Mouse (Mus musculus) 3134 (cell line): ENCODE measurements at regions not wholly inside any gene's neighbourhood (a gene's known extent, or its start where the extent isn't known, plus 50 kb on each side); places are given as distances from the start of the nearest gene placed in this dataset.

ENCODE experiments used
- DNase-seq: peaks from one replicate; pipeline ENCODE4 v3.0.0-alpha.2; 2011; ENCODE audit warnings: low spot score; ENCODE audit not compliant: insufficient read length; ENCODE audit errors: extremely low read depth

GRCm38 (mm10) chr2:92750672-92751071 lies 151.2 kb downstream of the Chst1 start:
- DNase-seq: peak; percentile 82

GRCm38 (mm10) chr2:92751256-92751655 lies 151.7 kb downstream of the Chst1 start:
- peak; percentile 82 for DNase-seq

DNA sequence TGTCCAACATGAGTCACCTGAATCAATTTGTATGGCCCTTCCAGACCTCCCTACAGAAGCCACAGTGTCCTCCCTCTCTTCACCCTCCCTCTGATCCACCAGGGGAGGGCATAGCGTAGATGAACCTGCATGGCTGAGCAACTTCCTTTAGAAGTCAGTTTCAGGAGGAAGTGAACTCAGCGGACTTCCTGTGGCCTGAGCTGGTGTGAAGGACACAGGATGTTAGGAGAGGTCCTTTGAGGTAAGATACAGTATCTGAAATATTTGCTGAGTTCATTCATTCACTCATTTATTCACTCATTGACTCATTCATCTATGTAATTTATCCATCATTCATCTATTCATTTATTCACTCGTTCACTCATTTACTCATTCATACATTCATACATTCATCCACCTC lies 152.6 kb downstream of the Chst1 start:
- no peak for DNase-seq

DNA sequence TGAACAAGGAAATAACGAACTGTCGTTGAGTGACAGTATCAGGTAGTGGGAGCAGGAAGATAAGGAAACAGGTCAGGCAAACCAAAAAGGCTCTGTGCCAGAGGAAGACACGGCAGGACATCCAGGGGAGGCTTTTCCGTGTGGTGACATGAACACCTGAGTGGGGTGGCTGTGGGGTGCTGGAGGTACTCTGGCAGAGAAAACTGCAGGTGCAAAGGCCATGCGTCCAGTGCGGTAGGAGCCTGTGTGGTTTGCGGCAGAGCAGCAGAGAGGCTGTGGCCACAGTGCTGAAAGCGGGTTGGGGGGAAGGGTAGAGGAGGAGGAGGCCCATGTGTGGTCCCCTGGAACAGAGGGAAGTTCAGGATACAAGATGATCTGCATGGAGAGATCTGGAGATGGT lies 153.3 kb downstream of the Chst1 start:
- DNase-seq: no peak

DNA sequence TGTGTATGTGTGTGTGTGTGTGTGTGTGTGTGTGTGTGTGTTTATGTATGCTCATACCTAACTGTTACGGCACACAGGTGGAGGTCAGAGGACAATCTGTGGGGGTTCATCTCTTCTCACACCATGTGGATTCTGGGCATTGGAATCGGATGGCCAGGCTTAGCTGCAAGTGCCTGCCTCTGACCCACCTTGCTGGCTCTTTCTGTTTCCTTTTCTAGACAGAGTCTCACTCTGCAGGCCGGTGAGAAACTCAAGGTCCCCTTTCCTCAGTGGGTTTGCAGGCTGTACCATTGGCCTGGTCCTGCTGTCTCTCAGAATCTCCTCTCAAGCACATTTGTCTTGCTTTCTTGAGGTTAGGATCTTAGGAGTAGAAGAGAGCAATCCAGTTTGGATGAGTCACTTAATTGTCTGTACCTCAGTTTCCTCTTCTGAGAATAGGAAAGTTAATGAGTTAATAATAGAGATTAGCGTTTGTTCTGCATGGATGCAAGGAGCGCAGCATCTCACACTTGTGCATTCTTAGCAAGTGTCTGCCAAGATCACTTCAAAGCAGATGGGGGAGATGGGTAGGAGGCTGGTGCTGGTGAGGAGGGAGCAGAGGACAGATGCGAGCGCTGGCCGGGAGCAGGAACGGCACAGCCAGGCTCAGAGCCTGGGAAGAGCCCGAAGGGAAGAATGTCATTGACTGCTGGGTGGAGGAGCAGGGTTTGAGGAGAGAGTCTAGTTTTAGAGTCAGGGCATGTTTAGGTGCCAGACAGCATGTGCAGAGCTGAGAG lies 155.2 kb downstream of the Chst1 start:
- DNase-seq: no peak

DNA sequence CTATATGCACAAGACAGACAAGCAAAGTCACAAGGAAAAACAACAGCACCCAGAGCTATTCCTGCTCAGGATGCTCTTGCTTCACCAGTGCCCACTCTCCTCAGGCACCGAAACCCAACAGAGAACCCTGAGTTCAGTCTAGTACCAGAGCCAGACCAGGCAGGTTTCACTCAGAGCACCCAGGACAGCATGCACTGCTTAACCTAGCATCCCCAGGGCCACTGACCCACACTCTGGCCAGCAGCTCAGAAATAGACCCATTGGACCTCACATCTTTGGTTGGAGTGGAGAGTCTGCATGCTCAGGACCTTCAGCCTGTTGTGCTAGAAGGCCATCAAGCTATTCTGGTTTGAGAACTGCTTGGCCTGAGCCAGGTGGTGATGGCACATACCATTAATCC lies 157.0 kb downstream of the Chst1 start:
- no peak for DNase-seq

GRCm38 (mm10) chr2:92758775-92759174 lies 156.1 kb upstream of the Syt13 start:
- no peak for DNase-seq

DNA sequence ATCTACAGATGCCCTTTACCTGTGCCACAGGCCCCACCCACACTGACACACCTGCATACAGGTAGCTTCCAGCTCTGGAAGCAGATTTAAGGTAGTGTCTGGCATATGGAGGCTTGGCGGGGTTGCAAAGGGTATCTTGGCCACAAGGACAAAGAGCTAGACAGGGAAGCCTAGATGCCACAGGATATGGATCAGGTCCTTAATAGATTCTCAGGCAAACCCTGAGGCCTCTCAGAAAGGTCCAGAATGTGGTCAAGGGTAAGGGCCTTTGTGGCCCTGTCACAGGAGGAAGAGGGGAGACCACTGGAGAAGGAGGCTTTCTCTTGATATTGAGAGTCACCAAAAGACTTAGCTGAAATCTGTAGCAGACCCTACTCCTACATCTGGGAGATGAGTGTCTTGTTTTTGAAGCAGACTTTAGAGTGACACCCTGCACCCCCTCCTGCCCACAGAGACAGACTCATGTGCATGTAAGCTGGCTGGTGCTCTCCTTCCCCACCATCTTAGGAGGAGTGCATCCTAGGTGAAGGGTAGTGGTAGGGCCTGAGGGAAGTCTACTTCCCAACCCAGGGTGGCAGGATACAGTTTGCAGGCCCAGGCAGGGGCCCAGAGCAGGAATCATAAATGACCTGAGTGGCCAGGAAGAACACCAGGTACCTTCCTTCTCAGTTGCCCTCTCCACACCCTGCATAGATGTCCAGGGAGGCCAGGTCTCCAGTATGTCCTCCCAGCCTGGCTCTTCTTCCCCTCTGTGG lies 150.8 kb upstream of the Syt13 start:
- no peak for DNase-seq

- no peak for DNase-seq
These were observed 147.4 kb upstream of the Syt13 start for GRCm38 (mm10) chr2:92767476-92768005.

DNA sequence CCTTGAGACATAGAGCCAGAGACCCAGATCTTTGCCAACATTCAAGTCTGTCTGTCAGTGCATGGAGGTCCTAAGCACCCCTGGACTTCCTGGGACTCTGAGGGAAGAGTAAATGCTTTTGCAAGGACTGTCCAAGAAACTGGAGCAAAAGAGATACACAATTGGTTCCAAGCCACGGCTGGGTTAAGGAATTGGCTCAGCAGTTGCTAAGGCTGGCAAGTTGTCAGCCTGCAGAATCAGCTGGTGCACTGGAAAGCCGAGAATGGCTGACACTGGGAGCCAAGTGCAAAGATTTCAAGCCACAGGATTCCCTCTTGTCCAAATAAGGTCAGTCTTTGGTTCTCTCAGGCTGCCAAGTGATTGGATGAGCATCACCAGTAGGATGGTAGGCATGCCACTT lies 146.8 kb upstream of the Syt13 start:
- DNase-seq: peak; percentile 63

DNA sequence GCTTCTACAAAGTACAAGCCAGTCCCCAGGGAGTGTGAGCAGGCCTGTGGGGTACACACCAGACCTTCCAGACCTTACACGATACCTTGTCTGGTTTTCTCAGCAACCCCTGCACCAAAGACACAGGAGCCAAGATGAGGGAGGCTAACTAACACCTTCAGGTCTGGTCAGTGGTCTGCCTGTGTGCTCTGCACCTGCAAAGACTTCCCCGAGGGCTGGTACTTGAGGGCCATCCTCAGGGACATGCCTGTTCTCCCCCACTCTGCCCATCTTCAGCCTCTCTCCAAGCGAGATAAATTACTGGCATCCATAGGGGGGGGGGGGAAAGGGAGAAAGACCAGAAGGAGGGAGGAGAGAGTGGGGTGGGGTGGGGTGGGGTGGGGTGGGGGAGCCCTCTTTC lies 145.8 kb upstream of the Syt13 start:
- no peak for DNase-seq

GRCm38 (mm10) chr2:92770098-92770497 lies 144.8 kb upstream of the Syt13 start:
- DNase-seq: peak; percentile 38

- no peak for DNase-seq
These were observed 142.3 kb upstream of the Syt13 start for GRCm38 (mm10) chr2:92772623-92773022.

DNA sequence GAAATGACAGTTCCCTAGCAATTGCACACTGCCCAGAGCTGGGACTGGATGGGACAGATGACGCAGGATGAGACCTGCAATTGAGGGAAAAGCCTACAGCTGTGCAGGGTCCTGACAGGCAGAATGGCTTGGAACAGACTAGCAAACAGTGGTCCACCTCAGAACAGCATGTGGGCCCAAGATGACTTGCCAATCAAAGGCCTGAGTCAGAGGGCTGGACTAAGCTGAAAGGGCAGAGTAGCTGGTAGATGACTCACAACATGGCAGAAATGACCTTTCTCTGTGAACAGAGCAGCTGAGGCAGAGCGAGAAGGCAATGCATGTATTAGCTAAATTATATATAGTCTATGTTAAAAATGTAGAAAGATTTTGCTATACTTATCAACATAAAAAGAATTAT lies 138.4 kb upstream of the Syt13 start:
- DNase-seq: no peak

DNA sequence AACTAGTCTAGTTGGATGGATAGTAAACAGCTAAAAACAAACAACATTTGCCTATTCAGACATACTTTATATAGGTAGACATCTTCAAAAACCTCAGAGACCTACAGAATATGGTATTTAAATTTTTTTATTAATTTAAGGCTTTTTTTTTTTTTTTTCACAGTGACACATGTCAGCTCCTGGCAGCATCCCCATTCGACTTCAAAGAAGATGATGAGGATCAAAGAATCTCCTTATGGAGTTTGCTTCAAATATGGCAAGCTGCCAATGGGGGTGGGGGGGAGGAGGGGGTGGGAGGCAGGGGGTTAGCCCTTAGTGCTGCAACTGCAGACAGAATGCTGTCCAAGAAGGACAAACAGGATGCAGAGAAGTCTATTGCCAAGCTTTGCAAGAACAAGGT lies 135.8 kb upstream of the Syt13 start:
- no peak for DNase-seq

DNA sequence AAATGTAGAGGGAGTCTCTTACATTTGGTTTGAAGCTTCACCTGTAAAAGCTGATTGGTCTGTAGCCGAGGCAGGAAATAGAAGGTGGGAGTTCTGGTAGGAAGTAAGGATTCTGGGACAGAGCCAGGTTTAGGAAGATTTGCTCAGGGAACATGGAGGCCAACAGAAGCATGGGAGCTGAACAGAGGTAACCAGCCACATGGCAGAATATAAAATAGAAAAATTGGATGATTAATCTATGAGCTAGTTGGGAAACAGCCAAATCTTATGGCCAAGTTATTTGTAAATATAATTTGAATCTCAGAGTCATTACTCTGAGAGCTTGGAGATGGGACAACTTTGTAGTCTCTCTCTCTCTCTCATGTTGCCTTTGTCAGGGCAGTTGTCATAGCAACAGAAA lies 134.9 kb upstream of the Syt13 start:
- DNase-seq: no peak

- DNase-seq: no peak
These were observed 133.4 kb upstream of the Syt13 start for GRCm38 (mm10) chr2:92781451-92781850.

DNA sequence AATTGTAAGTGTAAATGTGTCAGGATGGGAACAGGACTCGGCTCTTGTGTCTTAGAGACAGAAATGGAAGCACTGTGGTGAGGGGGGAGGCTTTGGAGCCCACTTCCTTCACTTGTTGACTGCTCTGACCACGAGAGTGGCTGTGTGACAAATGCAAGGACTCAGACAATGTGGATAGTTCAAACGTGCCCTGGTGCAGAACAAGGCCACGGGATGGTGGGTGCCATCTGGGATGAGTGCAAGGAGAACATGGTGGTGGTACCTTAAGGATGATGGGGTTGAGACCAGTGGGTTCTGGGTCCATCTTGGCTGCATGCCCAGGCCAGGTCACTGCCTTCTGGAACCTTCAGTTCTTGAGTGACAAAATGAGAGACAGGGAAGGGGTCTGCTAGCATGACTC lies 132.3 kb upstream of the Syt13 start:
- DNase-seq: no peak

DNA sequence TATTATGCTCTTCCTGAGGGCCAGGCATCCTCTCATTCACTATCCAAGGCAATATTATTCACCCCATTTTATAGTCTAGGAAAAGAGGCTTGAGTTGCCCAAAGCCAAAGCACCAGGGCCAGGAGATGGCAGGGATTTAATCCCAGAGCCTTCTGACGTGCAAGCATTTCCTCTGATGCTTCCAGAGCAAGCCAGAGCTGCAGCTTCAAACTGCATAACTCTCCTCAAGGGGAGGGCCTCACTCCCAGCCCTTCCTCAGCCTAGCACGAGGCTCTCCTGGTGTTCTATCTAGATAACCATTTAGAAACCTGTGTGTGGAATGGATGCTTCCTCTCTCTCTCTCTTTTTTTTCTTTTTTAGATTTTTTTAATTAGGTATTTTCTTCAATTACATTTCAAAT lies 130.0 kb upstream of the Syt13 start:
- no peak for DNase-seq

DNA sequence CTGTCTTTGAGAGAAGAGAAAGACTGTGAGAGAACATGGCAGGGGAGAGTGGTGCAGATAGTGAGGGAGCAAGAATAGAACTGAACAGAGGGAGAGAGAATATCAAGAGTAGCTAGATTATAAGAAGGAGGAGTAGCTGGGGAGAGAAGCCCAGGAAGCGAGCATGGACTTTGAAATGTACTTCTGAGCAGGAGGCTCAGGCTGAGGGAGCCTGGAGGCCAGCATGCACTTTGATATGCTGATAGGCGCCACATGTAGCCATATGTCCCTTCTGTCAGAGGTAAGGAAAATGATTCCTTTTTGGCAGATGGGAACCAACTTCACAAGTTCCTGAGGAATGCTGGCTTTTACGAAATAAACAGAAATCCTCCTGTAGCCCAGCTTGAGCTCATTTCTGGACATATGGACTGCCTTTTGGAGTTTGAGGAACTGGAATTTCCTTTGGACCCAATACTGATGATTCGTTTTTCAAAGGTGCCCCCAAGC lies 126.9 kb upstream of the Syt13 start:
- DNase-seq: no peak

GRCm38 (mm10) chr2:92788875-92789274 lies 126.0 kb upstream of the Syt13 start:
- no peak for DNase-seq

GRCm38 (mm10) chr2:92790374-92790773 lies 124.5 kb upstream of the Syt13 start:
- no peak for DNase-seq
